Mouse (Mus musculus): ENCODE data around the gene Tardbp. TPM values are rescaled to one million over a fixed set of nuclear protein-coding genes. Genes with fewer than 3 reads are reported as not detected.

Tardbp gene
- polyA plus RNA-seq, 1 experiment from 2014 or later = 457 TPM

DNA sequence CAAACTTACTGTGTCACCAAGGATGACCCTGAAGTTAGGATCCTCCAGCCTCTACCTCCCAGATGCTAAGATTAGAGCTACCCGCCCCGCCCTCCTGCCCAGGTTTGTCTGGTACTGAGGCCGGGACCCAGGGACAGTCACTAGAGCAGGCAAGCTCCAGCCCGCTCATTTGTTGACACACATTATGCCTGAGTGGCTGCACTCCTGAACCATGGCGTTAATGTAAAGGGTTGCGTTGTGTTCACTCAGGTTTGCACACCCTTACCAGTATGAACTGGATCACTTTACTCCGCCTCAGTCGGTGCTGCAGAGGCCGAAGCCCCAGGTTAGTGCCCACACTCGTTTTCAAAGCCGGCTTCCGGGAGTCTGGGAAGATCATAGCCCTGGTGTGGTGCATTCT, 63.2 kb downstream of the Tardbp start:
- H3K27me3 ChIP-seq (ENCODE audit: low read depth, poor library complexity, severe bottlenecking) = no peaks in the 10 kb centered on the region
- no peak overlapping the region for H3K27ac ChIP-seq (replicated peaks)
- H3K4me3 ChIP-seq = no peak overlapping the region
- H3K9me3 ChIP-seq (replicated peaks) = no peaks in the 10 kb centered on the region
- DNase-seq (ENCODE audit: low spot score) = no peak
- H3K4me1 ChIP-seq = peaks cover 10% of the 10 kb centered on the region
- peaks cover 94% of the 10 kb centered on the region for H3K36me3 ChIP-seq
- 97% methylated on average over 12 of the region's 12 CpGs for WGBS

DNA sequence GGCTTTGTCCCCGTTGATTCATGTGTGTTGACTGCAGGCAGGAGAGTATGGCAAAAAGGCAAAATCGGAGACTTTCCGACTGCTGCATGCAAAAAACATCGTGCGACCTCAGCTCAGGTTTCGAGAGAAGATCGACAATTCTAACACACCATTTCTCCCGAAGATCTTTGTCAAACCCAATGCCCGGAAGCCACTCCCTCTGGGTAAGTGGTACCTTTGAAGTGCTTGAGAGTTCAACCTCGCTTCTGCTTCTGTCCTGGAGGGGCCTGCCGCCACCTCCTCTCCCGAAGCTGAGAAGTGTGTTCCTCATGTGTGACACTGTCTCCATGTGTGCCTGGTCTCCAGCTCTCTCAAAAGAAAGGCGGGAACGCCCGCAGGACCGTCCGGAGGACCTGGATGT, 64.1 kb downstream of the Tardbp start:
- Histone ChIP-seq H3K4me3 (no peak overlapping the region), H3K9me3 (replicated peaks) (no peaks in the 10 kb centered on the region), H3K27ac (replicated peaks) (no peak overlapping the region), H3K27me3 (ENCODE audit: low read depth, poor library complexity, severe bottlenecking) (no peaks in the 10 kb centered on the region), H3K4me1 (peaks cover 15% of the 10 kb centered on the region), H3K36me3 (peaks cover 84% of the 10 kb centered on the region)
- 94% methylated on average over 17 of the region's 17 CpGs for WGBS
- no peak for DNase-seq (ENCODE audit: low spot score)

Other genes starting within 250 kb of the Tardbp start
- 26.2 and 28.3 TPM in 2 replicates for gene Ubiad1, start 182.2 kb downstream of the Tardbp start, polyA plus RNA-seq (2016; fragmentation: Nextera tagmentation; extraction: Ambion mirVana)
- gene Mtor, start 178.4 kb downstream of the Tardbp start, polyA plus RNA-seq (2016; fragmentation: Nextera tagmentation; extraction: Ambion mirVana) = 20.8 and 25.6 TPM in 2 replicates
- gene Angptl7, start 126.6 kb downstream of the Tardbp start, polyA plus RNA-seq (2016; fragmentation: Nextera tagmentation; extraction: Ambion mirVana) = 0.16 and 0.21 TPM in 2 replicates
- gene Exosc10, start 68.6 kb downstream of the Tardbp start, polyA plus RNA-seq (2016; fragmentation: Nextera tagmentation; extraction: Ambion mirVana) = 96.2 and 98.8 TPM in 2 replicates
- gene Srm, start 35.5 kb downstream of the Tardbp start, polyA plus RNA-seq (2016; fragmentation: Nextera tagmentation; extraction: Ambion mirVana) = 191 and 236 TPM in 2 replicates
- gene Masp2, start 24.5 kb downstream of the Tardbp start, polyA plus RNA-seq (2016; fragmentation: Nextera tagmentation; extraction: Ambion mirVana) = 0.12 and 0.45 TPM in 2 replicates
- 0.09 TPM in 1 of 2 replicates, not detected in the other for gene Gm572, start 16.3 kb upstream of the Tardbp start, polyA plus RNA-seq (2016; fragmentation: Nextera tagmentation; extraction: Ambion mirVana)
- gene Casz1, start 177.4 kb upstream of the Tardbp start, polyA plus RNA-seq (2016; fragmentation: Nextera tagmentation; extraction: Ambion mirVana) = 2.9 and 6.3 TPM in 2 replicates